Mouse (Mus musculus): ENCODE results near the gene Ctc1. TPM values are rescaled to one million over a fixed set of nuclear protein-coding genes. Genes with fewer than 3 reads are reported as not detected.

Ctc1 gene
- polyA plus RNA-seq, 2 experiments = 15.2 to 21.9 TPM

DNA sequence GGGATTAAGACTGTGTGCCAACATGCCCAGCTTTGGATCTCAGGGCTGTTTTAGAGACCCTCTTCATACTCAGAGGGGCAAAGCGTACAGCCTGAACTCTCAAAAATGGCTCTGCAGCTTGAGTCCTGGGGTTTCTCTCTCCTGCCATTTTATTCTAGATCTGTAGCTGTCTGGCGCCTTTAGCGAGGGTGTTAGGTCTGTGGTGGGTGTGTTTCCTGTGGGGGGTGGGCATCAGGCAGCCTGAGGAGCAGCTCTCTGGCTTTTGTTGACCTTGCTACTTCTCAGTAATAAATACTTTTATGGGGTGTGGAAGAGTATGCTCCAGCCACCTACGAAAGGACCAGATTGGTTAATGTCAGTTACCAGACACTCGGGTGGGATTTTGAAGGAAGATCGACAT lies 62.3 kb downstream of the Ctc1 start:
- ATAC-seq (ENCODE audit: insufficient read depth) = no peak
- no peak overlapping the region for H3K27ac ChIP-seq
- WGBS (ENCODE audit: insufficient replicate concordance) = 72% methylated on average over 6 of the region's 6 CpGs
- peaks cover 8 to 14% of the 10 kb centered on the region in 2 experiments for H3K4me1 ChIP-seq (replicated peaks; ENCODE audit: control insufficient read depth in 2 of 2, insufficient read depth in 2 of 2, low read length in 1 of 2)
- TF ChIP-seq EP300 (IDR thresholded peaks at IDR 0.05; ENCODE audit: low read depth) (no peak), CTCF (IDR thresholded peaks at IDR 0.05; ENCODE audit: low read depth) (no peak)
- H3K36me3 ChIP-seq (replicated peaks; ENCODE audit: control insufficient read depth, insufficient read depth, low read depth) = no peaks in the 10 kb centered on the region
- H3K9me3 ChIP-seq (ENCODE audit: control insufficient read depth, low read length) = no peaks in the 10 kb centered on the region
- no peak overlapping the region for H3K4me3 ChIP-seq (ENCODE audit: insufficient read depth in 1 of 2, low read depth in 2 of 2, low read length in 2 of 2)
- H3K9ac ChIP-seq (replicated peaks) = no peak overlapping the region
- no peak overlapping the region for H3K4me2 ChIP-seq (ENCODE audit: low read depth)
- H3K27me3 ChIP-seq (ENCODE audit: control insufficient read depth, insufficient read depth, low read length) = no peaks in the 10 kb centered on the region; the same call in 1 of the 2 replicates
- no peak for DNase-seq (ENCODE audit: low read depth in 3 of 3, low spot score in 3 of 3)

DNA sequence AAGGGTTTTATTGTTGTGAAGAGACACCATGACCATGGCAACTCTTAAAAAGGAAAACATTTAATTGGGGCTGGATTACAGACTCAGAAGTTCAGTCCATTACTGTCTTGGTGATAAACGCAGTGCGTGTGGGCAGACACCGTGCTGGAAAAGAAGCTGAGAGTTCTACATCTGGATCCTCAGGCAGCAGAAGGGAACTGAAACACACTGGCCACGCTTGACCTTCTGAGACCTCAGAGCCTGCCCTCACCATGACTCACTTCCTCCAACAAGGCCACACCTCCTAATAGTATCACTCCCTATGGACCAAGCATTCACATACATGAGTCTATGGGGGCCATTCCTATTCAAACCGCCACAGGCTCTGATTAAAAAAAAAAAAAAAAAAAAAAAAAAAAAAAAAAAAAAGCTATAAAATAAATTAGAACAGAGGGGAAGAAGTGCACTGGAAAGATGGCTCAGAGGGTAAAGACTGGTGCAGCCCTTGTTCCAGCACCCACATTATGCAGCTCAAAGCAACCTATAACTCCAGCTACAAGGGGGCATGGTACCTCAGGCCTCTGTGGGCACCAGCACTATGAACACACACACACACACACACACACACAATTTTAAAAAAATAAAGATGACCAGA lies 63.2 kb downstream of the Ctc1 start:
- Histone ChIP-seq H3K9me3 (ENCODE audit: control insufficient read depth, low read length) (no peaks in the 10 kb centered on the region), H3K36me3 (replicated peaks; ENCODE audit: control insufficient read depth, insufficient read depth, low read depth) (no peaks in the 10 kb centered on the region), H3K27ac (no peak overlapping the region), H3K9ac (replicated peaks) (no peak overlapping the region), H3K4me2 (ENCODE audit: low read depth) (no peak overlapping the region), H3K27me3 (ENCODE audit: control insufficient read depth, insufficient read depth, low read length) (no peaks in the 10 kb centered on the region; the same call in 1 of the 2 replicates), H3K4me1 (replicated peaks; ENCODE audit: control insufficient read depth in 2 of 2, insufficient read depth in 2 of 2, low read length in 1 of 2) (peaks cover 6 to 8% of the 10 kb centered on the region in 2 experiments), H3K4me3 (ENCODE audit: insufficient read depth in 1 of 2, low read depth in 2 of 2, low read length in 2 of 2) (no peak overlapping the region)
- whole genome bisulfite sequencing (ENCODE audit: insufficient replicate concordance) = 55% methylated on average over 5 of the region's 5 CpGs
- no peak for ATAC-seq (ENCODE audit: insufficient read depth)
- TF ChIP-seq EP300 (IDR thresholded peaks at IDR 0.05; ENCODE audit: low read depth) (no peak), CTCF (IDR thresholded peaks at IDR 0.05; ENCODE audit: low read depth) (no peak)
- no peak for DNase-seq (ENCODE audit: low read depth in 3 of 3, low spot score in 3 of 3)

DNA sequence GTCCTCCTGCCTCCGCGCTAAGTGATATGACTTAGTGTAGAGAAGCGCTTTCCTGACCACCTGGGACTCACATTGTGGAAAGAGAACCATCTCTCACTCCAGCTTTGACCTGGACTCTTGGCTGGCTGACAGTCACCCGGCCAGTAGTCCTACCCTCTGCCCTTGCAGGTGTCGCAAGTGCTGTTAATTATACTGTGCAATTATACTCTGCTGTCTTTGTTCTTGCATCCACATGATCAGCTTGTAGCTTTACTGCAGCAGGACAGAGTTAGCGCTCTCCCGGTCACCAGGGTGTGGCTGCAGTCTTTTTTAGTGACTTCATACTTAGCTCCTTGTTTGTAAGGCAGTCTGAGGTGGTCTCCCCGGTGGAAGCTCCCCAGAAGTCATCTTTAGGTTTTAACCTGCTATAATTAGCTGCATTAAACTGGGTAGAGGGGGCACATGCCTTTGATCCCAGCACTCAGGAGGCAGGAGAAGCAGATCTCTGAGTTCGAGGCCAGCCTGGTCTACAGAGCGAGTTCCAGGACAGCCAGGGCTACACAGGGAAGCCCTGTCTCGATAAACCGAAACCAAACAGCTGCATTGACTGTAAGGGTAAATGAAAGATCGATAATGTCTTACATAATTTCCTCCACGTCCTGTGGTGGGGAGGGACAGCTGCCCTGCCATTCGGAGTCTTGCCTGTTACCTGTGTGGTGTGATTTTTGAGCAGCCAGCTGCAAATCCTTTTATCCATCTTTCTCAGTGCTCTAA lies 64.6 kb downstream of the Ctc1 start:
- no peak overlapping the region for H3K27ac ChIP-seq

DNA sequence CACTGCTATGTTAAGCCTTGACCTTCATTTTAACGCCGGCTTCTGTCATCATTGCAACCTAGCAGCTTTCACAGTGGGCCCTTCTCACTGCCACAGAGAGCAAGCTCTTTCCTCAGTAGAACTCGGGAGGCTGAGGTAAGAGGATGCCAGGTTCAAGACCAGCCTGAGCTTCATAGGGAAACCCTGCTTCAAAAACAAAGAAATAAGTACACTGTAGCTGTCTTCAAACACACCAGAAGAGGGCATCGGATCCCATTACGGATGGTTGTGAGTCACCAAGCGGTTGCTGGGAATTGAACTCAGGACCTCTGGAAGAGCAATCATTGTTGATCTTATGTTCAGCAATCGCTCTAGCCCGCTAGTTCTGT lies 65.1 kb downstream of the Ctc1 start:
- TF ChIP-seq CTCF (IDR thresholded peaks at IDR 0.05; ENCODE audit: low read depth) (no peak), EP300 (IDR thresholded peaks at IDR 0.05; ENCODE audit: low read depth) (no peak)
- no peaks in the 10 kb centered on the region; the same call in 1 of the 2 replicates for H3K27me3 ChIP-seq (ENCODE audit: control insufficient read depth, insufficient read depth, low read length)
- no peaks in the 10 kb centered on the region for H3K9me3 ChIP-seq (ENCODE audit: control insufficient read depth, low read length)
- no peak for DNase-seq (ENCODE audit: low read depth in 3 of 3, low spot score in 3 of 3)
- H3K9ac ChIP-seq (replicated peaks) = no peak overlapping the region
- no peaks in the 10 kb centered on the region for H3K36me3 ChIP-seq (replicated peaks; ENCODE audit: control insufficient read depth, insufficient read depth, low read depth)
- no peak overlapping the region for H3K4me2 ChIP-seq (ENCODE audit: low read depth)
- ATAC-seq (ENCODE audit: insufficient read depth) = no peak
- 71% methylated on average over 8 of the region's 8 CpGs for WGBS (ENCODE audit: insufficient replicate concordance)
- H3K27ac ChIP-seq = no peak overlapping the region
- no peaks in the 10 kb centered on the region for H3K4me1 ChIP-seq (replicated peaks; ENCODE audit: control insufficient read depth in 2 of 2, insufficient read depth in 2 of 2, low read length in 1 of 2)
- H3K4me3 ChIP-seq (ENCODE audit: insufficient read depth in 1 of 2, low read depth in 2 of 2, low read length in 2 of 2) = no peak overlapping the region

More for the DNA sequence above, 64.6 kb downstream of the Ctc1 start:
- DNase-seq (ENCODE audit: low read depth in 3 of 3, low spot score in 3 of 3) = no peak
- TF ChIP-seq EP300 (IDR thresholded peaks at IDR 0.05; ENCODE audit: low read depth) (no peak), CTCF (IDR thresholded peaks at IDR 0.05; ENCODE audit: low read depth) (no peak)
- Histone ChIP-seq H3K27me3 (ENCODE audit: control insufficient read depth, insufficient read depth, low read length) (no peaks in the 10 kb centered on the region; the same call in 1 of the 2 replicates), H3K4me3 (ENCODE audit: insufficient read depth in 1 of 2, low read depth in 2 of 2, low read length in 2 of 2) (no peak overlapping the region), H3K9me3 (ENCODE audit: control insufficient read depth, low read length) (no peaks in the 10 kb centered on the region), H3K4me2 (ENCODE audit: low read depth) (no peak overlapping the region), H3K4me1 (replicated peaks; ENCODE audit: control insufficient read depth in 2 of 2, insufficient read depth in 2 of 2, low read length in 1 of 2) (no peaks in the 10 kb centered on the region), H3K9ac (replicated peaks) (no peak overlapping the region), H3K36me3 (replicated peaks; ENCODE audit: control insufficient read depth, insufficient read depth, low read depth) (no peaks in the 10 kb centered on the region)
- 67% methylated on average over 15 of the region's 15 CpGs for WGBS (ENCODE audit: insufficient replicate concordance)
- no peak for ATAC-seq (ENCODE audit: insufficient read depth)

DNA sequence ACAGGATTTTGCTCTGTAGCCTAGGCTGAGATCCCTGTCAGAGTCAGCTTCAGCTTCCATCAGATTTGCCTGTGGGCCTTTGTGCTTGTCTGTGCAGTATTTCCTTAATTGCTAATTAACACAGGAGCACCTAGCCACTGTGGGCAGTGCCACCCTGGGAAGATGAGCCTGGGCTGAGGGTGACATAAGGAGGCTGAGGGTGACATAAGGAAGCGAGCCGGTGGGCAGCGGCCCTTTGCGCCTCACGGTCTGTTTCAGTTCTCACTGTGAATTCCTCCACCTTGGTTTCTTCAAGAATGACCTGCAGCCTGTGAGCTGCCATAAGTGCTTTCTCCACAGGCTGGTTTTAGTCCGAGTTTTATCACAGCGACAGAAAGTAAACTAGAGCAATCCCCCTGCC lies 65.9 kb downstream of the Ctc1 start:
- WGBS (ENCODE audit: insufficient replicate concordance) = 75% methylated on average over 7 of the region's 7 CpGs
- no peak for DNase-seq (ENCODE audit: low read depth in 3 of 3, low spot score in 3 of 3)

More for the DNA sequence above, 65.9 kb downstream of the Ctc1 start:
- Histone ChIP-seq H3K9ac (replicated peaks) (no peak overlapping the region), H3K27me3 (ENCODE audit: control insufficient read depth, insufficient read depth, low read length) (no peaks in the 10 kb centered on the region; the same call in 1 of the 2 replicates), H3K27ac (no peak overlapping the region), H3K9me3 (ENCODE audit: control insufficient read depth, low read length) (no peaks in the 10 kb centered on the region), H3K36me3 (replicated peaks; ENCODE audit: control insufficient read depth, insufficient read depth, low read depth) (no peaks in the 10 kb centered on the region), H3K4me2 (ENCODE audit: low read depth) (no peak overlapping the region), H3K4me1 (replicated peaks; ENCODE audit: control insufficient read depth in 2 of 2, insufficient read depth in 2 of 2, low read length in 1 of 2) (no peaks in the 10 kb centered on the region), H3K4me3 (ENCODE audit: insufficient read depth in 1 of 2, low read depth in 2 of 2, low read length in 2 of 2) (no peak overlapping the region)
- TF ChIP-seq EP300 (IDR thresholded peaks at IDR 0.05; ENCODE audit: low read depth) (no peak), CTCF (IDR thresholded peaks at IDR 0.05; ENCODE audit: low read depth) (no peak)
- no peak for ATAC-seq (ENCODE audit: insufficient read depth)
